Mouse (Mus musculus): ENCODE measurements around the gene Pmfbp1. TPM values are rescaled to one million over a fixed set of nuclear protein-coding genes. Genes with fewer than 3 reads are reported as not detected.
A peak's percentile ranks its signal among the peaks of the same experiment; 100 is the strongest.

Pmfbp1 gene
- polyA plus RNA-seq, 1 experiment: not detected

DNA sequence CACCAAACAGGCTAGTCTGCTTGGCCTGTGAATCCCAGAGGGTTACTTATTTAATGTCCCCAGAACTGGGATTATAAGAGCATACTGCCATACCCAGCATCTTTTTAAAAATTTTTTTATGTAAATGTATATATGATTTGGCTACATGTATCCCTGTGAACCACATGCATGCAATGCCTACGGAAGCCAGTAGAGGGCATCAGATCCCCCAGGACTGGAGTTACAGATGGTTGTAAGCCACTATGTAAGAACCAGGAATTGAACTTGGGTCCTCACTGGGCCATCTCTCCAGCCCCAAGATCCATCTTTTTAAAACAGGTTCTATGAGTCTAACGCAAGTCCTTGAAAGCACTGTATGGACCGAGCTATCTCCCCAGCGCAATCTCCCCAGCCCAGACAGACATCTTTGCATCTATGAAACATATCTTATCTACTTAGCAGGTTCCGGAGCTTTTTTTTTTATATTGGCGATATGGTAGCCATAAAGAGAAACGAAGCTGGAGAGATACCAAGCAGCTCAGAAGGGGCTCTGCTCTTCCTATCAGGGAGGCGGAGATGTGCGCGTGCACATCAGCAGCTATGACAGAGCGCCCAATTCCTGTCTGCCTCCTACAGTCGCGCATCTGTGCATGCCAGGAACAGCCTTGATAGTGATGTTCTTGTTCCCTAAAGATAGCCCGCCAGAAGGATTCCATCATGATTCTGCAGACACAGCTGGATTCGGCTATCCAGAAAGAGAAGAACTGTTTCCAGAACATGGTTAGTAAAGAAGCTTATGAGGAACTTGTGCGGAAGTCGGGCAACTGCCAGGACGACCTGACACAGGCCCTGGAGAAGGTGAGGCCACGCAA, 41.5 kb downstream of the Pmfbp1 start:
- 91% methylated on average over 19 of the region's 19 CpGs for WGBS
- Histone ChIP-seq H3K27ac (ENCODE audit: control insufficient read depth, insufficient read depth, low read length) (no peak overlapping the region), H3K4me3 (ENCODE audit: control insufficient read depth, insufficient read depth, low read length) (no peak overlapping the region), H3K36me3 (ENCODE audit: control insufficient read depth, insufficient read depth, low read length) (no peaks in the 10 kb centered on the region), H3K27me3 (ENCODE audit: control insufficient read depth, insufficient read depth, low read length) (no peaks in the 10 kb centered on the region), H3K4me1 (replicated peaks; ENCODE audit: control insufficient read depth, insufficient read depth, low read length) (no peaks in the 10 kb centered on the region)
- peak; percentile 57 for DNase-seq
- TF ChIP-seq POLR2A (IDR thresholded peaks at IDR 0.05; ENCODE audit: control insufficient read depth, extremely low read depth, insufficient read depth, low read length, poor library complexity) (no peak), CTCF (IDR thresholded peaks at IDR 0.05; ENCODE audit: borderline replicate concordance, control insufficient read depth, extremely low read depth, insufficient read depth, low read length, poor library complexity) (no peak)

DNA sequence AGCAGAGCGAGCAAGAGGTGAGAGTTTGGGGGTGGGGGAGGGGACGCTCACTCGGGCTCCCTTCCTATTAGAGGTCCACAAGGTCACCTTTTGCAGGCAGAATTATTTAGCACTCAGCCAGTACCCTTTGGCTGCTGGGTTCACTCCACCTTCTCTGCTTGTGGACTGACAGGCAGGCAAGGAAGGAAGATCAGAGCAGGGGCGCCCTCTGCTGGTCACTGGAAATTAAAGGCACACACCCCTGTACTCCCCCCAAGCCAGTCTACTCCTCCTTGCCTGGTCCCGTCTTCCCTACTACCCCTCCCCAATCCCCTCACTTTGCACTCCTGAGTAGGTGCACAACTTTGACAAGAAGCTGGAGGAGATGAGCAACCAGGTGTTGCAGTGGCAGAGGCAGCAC, 42.9 kb downstream of the Pmfbp1 start:
- H3K4me1 ChIP-seq (replicated peaks; ENCODE audit: control insufficient read depth, insufficient read depth, low read length): no peaks in the 10 kb centered on the region
- H3K27ac ChIP-seq (ENCODE audit: control insufficient read depth, insufficient read depth, low read length): no peak overlapping the region
- no peak overlapping the region for H3K4me3 ChIP-seq (ENCODE audit: control insufficient read depth, insufficient read depth, low read length)
- WGBS: 20% methylated on average over 5 of the region's 5 CpGs
- H3K36me3 ChIP-seq (ENCODE audit: control insufficient read depth, insufficient read depth, low read length): no peaks in the 10 kb centered on the region
- TF ChIP-seq CTCF (IDR thresholded peaks at IDR 0.05; ENCODE audit: borderline replicate concordance, control insufficient read depth, extremely low read depth, insufficient read depth, low read length, poor library complexity) (peak; percentile 73; the same call in 1 of the 2 replicates), POLR2A (IDR thresholded peaks at IDR 0.05; ENCODE audit: control insufficient read depth, extremely low read depth, insufficient read depth, low read length, poor library complexity) (no peak)
- DNase-seq: peak; percentile 70
- H3K27me3 ChIP-seq (ENCODE audit: control insufficient read depth, insufficient read depth, low read length): no peaks in the 10 kb centered on the region

DNA sequence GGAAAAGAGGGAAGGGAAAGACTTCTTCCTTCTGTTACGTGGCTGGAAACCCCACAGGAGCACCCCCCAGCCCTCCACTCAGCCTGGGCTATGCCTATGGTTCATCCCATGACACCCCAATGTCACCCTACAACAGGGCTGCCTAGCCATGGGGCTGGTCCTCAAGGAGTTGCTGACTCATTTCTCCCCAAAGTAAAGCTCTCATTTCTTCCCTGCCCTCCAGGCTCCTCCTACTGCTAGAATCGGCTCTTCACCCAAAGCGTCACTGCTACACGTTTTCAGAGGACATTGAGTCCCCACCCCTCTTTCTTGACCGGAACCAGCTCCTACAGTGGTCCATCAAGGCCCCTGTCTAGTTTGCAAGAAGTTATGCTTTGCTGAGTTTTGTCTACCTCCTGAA, 48.3 kb downstream of the Pmfbp1 start:
- DNase-seq: no peak
- no peak overlapping the region for H3K4me3 ChIP-seq (ENCODE audit: control insufficient read depth, insufficient read depth, low read length)
- 0 out of 2 replicates have a peak, but pooled peaks cover 4% of the 10 kb centered on the region for H3K36me3 ChIP-seq (ENCODE audit: control insufficient read depth, insufficient read depth, low read length)
- H3K4me1 ChIP-seq (replicated peaks; ENCODE audit: control insufficient read depth, insufficient read depth, low read length): peaks cover 3% of the 10 kb centered on the region; the same call in 1 of the 2 replicates
- TF ChIP-seq POLR2A (IDR thresholded peaks at IDR 0.05; ENCODE audit: control insufficient read depth, extremely low read depth, insufficient read depth, low read length, poor library complexity): no peak
- TF ChIP-seq CTCF (IDR thresholded peaks at IDR 0.05; ENCODE audit: borderline replicate concordance, control insufficient read depth, extremely low read depth, insufficient read depth, low read length, poor library complexity): no peak
- 83% methylated on average over 5 of the region's 5 CpGs for WGBS
- no peaks in the 10 kb centered on the region for H3K27me3 ChIP-seq (ENCODE audit: control insufficient read depth, insufficient read depth, low read length)
- no peak overlapping the region for H3K27ac ChIP-seq (ENCODE audit: control insufficient read depth, insufficient read depth, low read length)

DNA sequence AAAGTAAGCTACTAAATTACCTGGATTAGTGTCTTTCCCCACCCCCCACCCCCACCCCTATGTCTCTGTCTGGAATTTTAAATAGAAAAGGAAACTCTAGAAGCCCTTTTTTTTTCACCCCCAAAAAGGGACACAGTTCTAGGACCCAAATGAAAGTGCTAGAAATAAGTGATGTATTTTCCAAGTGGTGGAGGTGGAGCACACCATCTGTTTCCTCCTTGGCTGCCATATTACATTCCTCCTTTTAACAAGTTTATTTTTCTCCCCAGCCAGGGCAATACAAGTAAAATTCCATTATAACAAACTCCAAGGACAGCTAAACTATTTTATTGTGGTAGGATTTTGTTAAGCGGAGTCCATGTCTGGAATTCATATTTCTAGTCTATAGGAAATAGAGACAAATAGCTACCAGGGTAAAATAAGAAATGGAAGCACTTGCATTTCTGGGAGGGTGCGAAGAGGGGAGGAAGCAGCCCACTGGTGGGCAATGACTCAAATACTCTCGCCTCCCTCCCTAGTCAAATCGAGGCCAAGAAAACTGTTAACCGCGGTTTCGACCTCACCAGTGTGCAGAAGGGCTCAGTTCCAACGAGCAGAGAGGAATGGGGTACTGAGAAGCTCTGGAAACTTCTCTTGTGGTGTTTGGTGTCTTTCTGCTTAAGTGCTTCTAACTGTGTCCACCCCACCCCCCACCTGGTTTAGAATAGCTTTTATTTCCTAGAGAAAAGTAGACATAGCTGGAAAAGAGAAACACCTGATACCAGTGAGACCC, 49.1 kb downstream of the Pmfbp1 start:
- Histone ChIP-seq H3K27ac (ENCODE audit: control insufficient read depth, insufficient read depth, low read length) (no peak overlapping the region), H3K4me3 (ENCODE audit: control insufficient read depth, insufficient read depth, low read length) (no peak overlapping the region)
- TF ChIP-seq POLR2A (IDR thresholded peaks at IDR 0.05; ENCODE audit: control insufficient read depth, extremely low read depth, insufficient read depth, low read length, poor library complexity): no peak
- no peak for TF ChIP-seq CTCF (IDR thresholded peaks at IDR 0.05; ENCODE audit: borderline replicate concordance, control insufficient read depth, extremely low read depth, insufficient read depth, low read length, poor library complexity)

GRCm38 (mm10) chr8:109544049-109544448, 50.2 kb downstream of the Pmfbp1 start:
- Histone ChIP-seq H3K36me3 (ENCODE audit: control insufficient read depth, insufficient read depth, low read length) (0 out of 2 replicates have a peak, but pooled peaks cover 14% of the 10 kb centered on the region), H3K4me3 (ENCODE audit: control insufficient read depth, insufficient read depth, low read length) (no peak overlapping the region), H3K4me1 (replicated peaks; ENCODE audit: control insufficient read depth, insufficient read depth, low read length) (peaks cover 3% of the 10 kb centered on the region; the same call in 1 of the 2 replicates), H3K27ac (ENCODE audit: control insufficient read depth, insufficient read depth, low read length) (no peak overlapping the region), H3K27me3 (ENCODE audit: control insufficient read depth, insufficient read depth, low read length) (no peaks in the 10 kb centered on the region)
- TF ChIP-seq CTCF (IDR thresholded peaks at IDR 0.05; ENCODE audit: borderline replicate concordance, control insufficient read depth, extremely low read depth, insufficient read depth, low read length, poor library complexity) (no peak), POLR2A (IDR thresholded peaks at IDR 0.05; ENCODE audit: control insufficient read depth, extremely low read depth, insufficient read depth, low read length, poor library complexity) (no peak)
- DNase-seq: no peak
- 6% methylated on average over 3 of the region's 3 CpGs for WGBS

More for the DNA sequence above, 49.1 kb downstream of the Pmfbp1 start:
- 70% methylated on average over 8 of the region's 8 CpGs for WGBS
- Histone ChIP-seq H3K36me3 (ENCODE audit: control insufficient read depth, insufficient read depth, low read length) (0 out of 2 replicates have a peak, but pooled peaks cover 8% of the 10 kb centered on the region), H3K27me3 (ENCODE audit: control insufficient read depth, insufficient read depth, low read length) (no peaks in the 10 kb centered on the region), H3K4me1 (replicated peaks; ENCODE audit: control insufficient read depth, insufficient read depth, low read length) (peaks cover 3% of the 10 kb centered on the region; the same call in 1 of the 2 replicates)
- DNase-seq: no peak

DNA sequence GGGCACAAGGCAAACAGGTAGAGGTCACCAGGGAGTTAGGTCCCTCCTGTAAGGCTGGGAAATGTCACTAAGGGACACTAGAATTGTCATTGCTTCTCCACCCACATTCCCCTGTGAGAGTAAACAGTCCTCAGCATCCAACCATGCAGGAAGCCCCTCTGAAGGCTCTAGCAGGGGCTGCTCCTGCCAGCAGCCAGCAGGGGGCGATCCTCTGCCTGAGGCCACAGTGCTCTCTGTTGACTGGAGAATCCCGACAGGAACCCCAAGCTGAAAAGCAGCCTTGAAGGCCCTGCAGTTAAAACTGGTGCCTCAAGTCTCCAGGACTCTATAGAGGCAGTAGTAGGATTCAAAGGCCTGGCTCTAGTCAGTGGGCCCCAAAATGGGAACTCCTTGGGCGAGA, 57.8 kb downstream of the Pmfbp1 start:
- Histone ChIP-seq H3K4me3 (ENCODE audit: control insufficient read depth, insufficient read depth, low read length) (no peak overlapping the region), H3K4me1 (replicated peaks; ENCODE audit: control insufficient read depth, insufficient read depth, low read length) (no peaks in the 10 kb centered on the region), H3K27ac (ENCODE audit: control insufficient read depth, insufficient read depth, low read length) (no peak overlapping the region), H3K27me3 (ENCODE audit: control insufficient read depth, insufficient read depth, low read length) (no peaks in the 10 kb centered on the region), H3K36me3 (ENCODE audit: control insufficient read depth, insufficient read depth, low read length) (peaks cover 84% of the 10 kb centered on the region)
- DNase-seq: peak; percentile 30
- TF ChIP-seq CTCF (IDR thresholded peaks at IDR 0.05; ENCODE audit: borderline replicate concordance, control insufficient read depth, extremely low read depth, insufficient read depth, low read length, poor library complexity) (peak; percentile 85; the same call in 1 of the 2 replicates), POLR2A (IDR thresholded peaks at IDR 0.05; ENCODE audit: control insufficient read depth, extremely low read depth, insufficient read depth, low read length, poor library complexity) (no peak)
- WGBS: 68% methylated on average over 3 of the region's 3 CpGs

Data from thymus, adult 2 months (tissue).